Mouse (Mus musculus): ENCODE results near the gene Srebf1. TPM values are rescaled to one million over a fixed set of nuclear protein-coding genes. Genes with fewer than 3 reads are reported as not detected.

Gene Srebf1
- polyA plus RNA-seq, 1 experiment from 2014 or later = 56.2 TPM

- Histone ChIP-seq H3K27me3 (ENCODE audit: low read depth, poor library complexity, severe bottlenecking) (no peaks in the 10 kb centered on the region), H3K27ac (no peak overlapping the region), H3K4me3 (no peak overlapping the region), H3K4me1 (peaks cover 64% of the 10 kb centered on the region), H3K36me3 (peaks cover 75% of the 10 kb centered on the region), H3K9me3 (replicated peaks) (no peaks in the 10 kb centered on the region)
- no peak for DNase-seq (ENCODE audit: low spot score)
- WGBS = 90% methylated on average over 1 of the region's 1 CpGs
These were observed 59.8 kb downstream of the Srebf1 start for GRCm38 (mm10) chr11:60162547-60162946.

DNA sequence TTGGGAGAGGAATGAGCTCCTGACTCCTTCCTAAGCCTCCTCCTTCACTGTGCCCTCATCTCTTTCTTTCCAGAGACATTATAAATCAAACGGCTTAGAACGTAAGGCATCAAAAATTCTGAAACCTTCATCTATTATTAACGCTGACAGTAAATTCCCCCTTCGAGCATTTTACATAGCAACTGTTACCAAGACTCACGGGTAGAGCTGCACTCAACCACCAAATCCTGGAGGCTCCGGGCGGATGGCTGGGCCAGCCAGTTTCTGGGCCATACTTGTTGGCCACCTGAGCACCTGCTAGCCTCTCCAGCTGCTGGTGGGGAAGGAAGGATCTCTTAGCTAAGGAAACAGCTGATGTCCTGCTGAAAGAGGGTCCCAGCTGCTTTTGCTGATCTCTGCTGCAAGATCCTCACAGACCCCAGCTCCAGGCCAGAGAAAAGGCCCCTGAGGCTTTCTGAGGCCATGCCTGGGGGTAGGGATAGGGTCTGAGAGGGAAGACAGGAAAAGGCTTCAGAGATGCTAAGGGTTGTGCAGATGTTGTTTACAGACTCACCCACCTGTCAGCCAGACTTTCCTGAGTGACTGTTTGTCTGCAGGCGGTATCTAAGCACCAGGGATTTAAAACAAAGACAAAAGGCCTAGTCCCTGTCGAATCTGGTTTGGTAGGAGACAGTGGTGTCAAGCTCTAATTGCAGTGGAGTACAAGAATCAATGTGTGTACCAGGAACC lies 61.1 kb downstream of the Srebf1 start:
- no peak overlapping the region for H3K27ac ChIP-seq
- DNase-seq (ENCODE audit: low spot score) = no peak
- H3K9me3 ChIP-seq (replicated peaks) = no peaks in the 10 kb centered on the region
- peaks cover 55% of the 10 kb centered on the region for H3K4me1 ChIP-seq
- H3K36me3 ChIP-seq = peaks cover 80% of the 10 kb centered on the region
- no peak overlapping the region for H3K4me3 ChIP-seq
- 78% methylated on average over 9 of the region's 9 CpGs for WGBS
- H3K27me3 ChIP-seq (ENCODE audit: low read depth, poor library complexity, severe bottlenecking) = no peaks in the 10 kb centered on the region

DNA sequence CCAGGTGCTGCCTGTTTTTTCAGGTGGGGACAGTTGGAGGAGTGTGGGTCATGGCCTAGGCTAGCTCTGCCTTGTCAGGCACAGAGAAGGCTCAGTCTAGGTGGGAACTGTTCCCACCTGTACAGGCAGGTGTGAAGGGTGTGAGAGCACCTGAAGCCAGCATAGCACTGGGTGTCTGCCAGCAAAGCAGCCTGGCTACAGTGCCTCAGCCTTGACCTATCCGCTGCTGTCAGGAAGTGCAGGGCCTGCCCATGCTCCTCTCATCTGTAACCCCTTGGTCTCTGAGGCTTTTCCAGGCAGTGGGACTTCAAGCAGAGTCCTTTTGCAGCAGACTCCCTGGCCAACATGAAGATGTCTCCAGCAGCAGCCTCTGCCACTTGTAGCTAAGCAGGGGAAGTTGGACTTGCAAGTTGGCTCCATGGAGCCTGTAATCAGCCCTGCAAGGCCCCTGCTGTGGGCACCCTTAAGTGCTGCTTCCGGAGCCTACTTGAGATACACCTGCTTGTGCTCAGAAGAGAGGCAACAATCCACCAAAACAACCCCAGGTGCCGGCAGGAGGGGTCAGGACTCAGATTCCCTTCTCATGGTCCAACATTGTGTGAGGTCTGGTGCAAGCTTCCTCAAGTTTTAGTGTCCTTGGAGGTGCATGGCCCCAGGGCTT lies 61.8 kb downstream of the Srebf1 start:
- no peak overlapping the region for H3K4me3 ChIP-seq
- H3K36me3 ChIP-seq = peaks cover 87% of the 10 kb centered on the region
- no peak overlapping the region for H3K27ac ChIP-seq
- peaks cover 48% of the 10 kb centered on the region for H3K4me1 ChIP-seq
- no peaks in the 10 kb centered on the region for H3K27me3 ChIP-seq (ENCODE audit: low read depth, poor library complexity, severe bottlenecking)
- no peak for DNase-seq (ENCODE audit: low spot score)
- 65% methylated on average over 3 of the region's 3 CpGs for WGBS
- no peaks in the 10 kb centered on the region for H3K9me3 ChIP-seq (replicated peaks)

GRCm38 (mm10) chr11:60159955-60160354 lies 62.4 kb downstream of the Srebf1 start:
- Histone ChIP-seq H3K27ac (no peak overlapping the region), H3K36me3 (peaks cover 91% of the 10 kb centered on the region), H3K4me1 (peaks cover 45% of the 10 kb centered on the region), H3K4me3 (no peak overlapping the region), H3K9me3 (replicated peaks) (no peaks in the 10 kb centered on the region), H3K27me3 (ENCODE audit: low read depth, poor library complexity, severe bottlenecking) (no peaks in the 10 kb centered on the region)
- WGBS = 96% methylated on average over 5 of the region's 5 CpGs
- no peak for DNase-seq (ENCODE audit: low spot score)

GRCm38 (mm10) chr11:60158271-60158670 lies 64.1 kb downstream of the Srebf1 start:
- Histone ChIP-seq H3K9me3 (replicated peaks) (no peaks in the 10 kb centered on the region), H3K4me1 (peaks cover 28% of the 10 kb centered on the region), H3K27me3 (ENCODE audit: low read depth, poor library complexity, severe bottlenecking) (no peaks in the 10 kb centered on the region), H3K4me3 (no peak overlapping the region), H3K27ac (no peak overlapping the region), H3K36me3 (peaks cover 93% of the 10 kb centered on the region)
- WGBS = 91% methylated on average over 4 of the region's 4 CpGs
- no peak for DNase-seq (ENCODE audit: low spot score)

DNA sequence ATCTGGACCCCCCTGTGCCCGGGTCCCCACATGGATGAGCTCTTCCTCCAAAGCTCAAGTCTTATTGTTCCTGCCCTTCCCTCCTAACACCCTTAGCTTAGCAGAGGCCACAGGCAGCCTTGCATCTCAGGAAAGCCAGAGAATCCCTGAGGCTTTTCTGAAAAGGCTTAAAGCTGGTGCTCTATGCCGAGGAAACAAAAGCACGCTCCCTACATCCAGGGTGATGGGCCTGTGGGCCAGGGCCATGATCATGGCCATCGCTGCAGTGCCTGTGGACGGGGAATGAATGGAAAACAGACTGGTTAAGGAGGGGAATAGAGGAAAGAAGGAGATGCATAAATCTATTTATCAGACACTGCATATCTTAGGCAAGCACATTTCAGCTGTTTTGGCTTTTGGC lies 66.7 kb downstream of the Srebf1 start:
- H3K27ac ChIP-seq = no peak overlapping the region
- H3K36me3 ChIP-seq = peaks cover 98% of the 10 kb centered on the region

GRCm38 (mm10) chr11:60153936-60154335 lies 68.4 kb downstream of the Srebf1 start:
- 95% methylated on average over 3 of the region's 3 CpGs for WGBS
- Histone ChIP-seq H3K9me3 (replicated peaks) (no peaks in the 10 kb centered on the region), H3K4me1 (no peaks in the 10 kb centered on the region), H3K36me3 (peaks cover 97% of the 10 kb centered on the region), H3K4me3 (no peak overlapping the region), H3K27ac (no peak overlapping the region), H3K27me3 (ENCODE audit: low read depth, poor library complexity, severe bottlenecking) (no peaks in the 10 kb centered on the region)
- no peak for DNase-seq (ENCODE audit: low spot score)

More for the DNA sequence above, 66.7 kb downstream of the Srebf1 start:
- no peak for DNase-seq (ENCODE audit: low spot score)
- Histone ChIP-seq H3K9me3 (replicated peaks) (no peaks in the 10 kb centered on the region), H3K27me3 (ENCODE audit: low read depth, poor library complexity, severe bottlenecking) (no peaks in the 10 kb centered on the region), H3K4me1 (peaks cover 8% of the 10 kb centered on the region), H3K4me3 (no peak overlapping the region)
- WGBS = 91% methylated on average over 5 of the region's 5 CpGs

DNA sequence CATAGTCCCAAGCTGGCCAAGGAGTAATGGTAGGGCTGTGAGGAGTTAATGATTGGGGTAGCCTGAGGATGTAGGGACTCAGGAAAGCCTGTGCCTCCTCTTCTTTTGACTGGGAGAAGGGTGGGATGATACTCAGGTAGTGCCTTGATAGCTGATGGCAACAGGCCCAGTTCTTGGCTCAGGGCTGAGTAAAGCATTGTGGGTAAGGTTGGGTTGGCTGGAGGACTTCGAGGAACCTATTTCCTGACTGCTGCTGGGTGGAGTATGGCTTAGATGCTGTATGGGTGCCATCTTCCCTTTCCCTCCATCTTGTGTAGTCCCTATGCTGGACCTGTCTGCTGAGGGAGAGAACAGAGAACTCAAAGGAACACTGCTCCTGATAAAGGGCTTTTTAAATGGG lies 70.0 kb downstream of the Srebf1 start:
- Histone ChIP-seq H3K27ac (no peak overlapping the region), H3K4me1 (no peaks in the 10 kb centered on the region), H3K27me3 (ENCODE audit: low read depth, poor library complexity, severe bottlenecking) (no peaks in the 10 kb centered on the region), H3K36me3 (peaks cover 97% of the 10 kb centered on the region), H3K9me3 (replicated peaks) (no peaks in the 10 kb centered on the region), H3K4me3 (no peak overlapping the region)
- no peak for DNase-seq (ENCODE audit: low spot score)
- 84% methylated on average over 1 of the region's 1 CpGs for WGBS

DNA sequence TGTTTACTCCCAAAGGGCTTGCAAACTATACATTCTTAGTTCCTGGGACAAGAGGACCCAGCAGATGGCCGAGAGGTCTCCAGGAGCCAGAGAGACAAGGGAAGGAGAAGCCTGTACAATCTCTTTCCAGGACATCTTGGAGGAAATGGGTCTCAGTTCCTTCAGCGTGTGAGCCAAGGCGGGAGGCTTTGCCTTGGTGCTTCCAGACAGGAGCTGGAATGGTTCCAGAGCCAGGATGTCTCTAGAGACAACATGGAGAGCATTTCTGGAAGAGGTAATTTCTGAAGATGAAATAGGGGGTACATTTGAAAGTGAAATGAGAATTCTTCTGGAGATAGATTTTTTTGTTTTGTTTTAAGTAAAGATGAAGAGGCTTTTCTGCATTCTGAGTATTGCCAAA lies 71.7 kb downstream of the Srebf1 start:
- Histone ChIP-seq H3K36me3 (peaks cover 97% of the 10 kb centered on the region), H3K27ac (no peak overlapping the region), H3K4me1 (no peaks in the 10 kb centered on the region), H3K9me3 (replicated peaks) (no peaks in the 10 kb centered on the region), H3K27me3 (ENCODE audit: low read depth, poor library complexity, severe bottlenecking) (no peaks in the 10 kb centered on the region), H3K4me3 (no peak overlapping the region)
- 96% methylated on average over 3 of the region's 3 CpGs for WGBS
- DNase-seq (ENCODE audit: low spot score) = no peak

Small RNA genes lying within 50 kb of the gene (microRNA-seq; reads per million reads assigned to microRNA genes)
- gene Mir6921 = not detected
- not detected for gene Mir6922

Other genes with a start within 250 kb of the Srebf1 start
- gene Pemt, start 176.1 kb downstream of the Srebf1 start, polyA plus RNA-seq (2016; fragmentation: Nextera tagmentation; extraction: Ambion mirVana) = 5.3 and 7.5 TPM in 2 replicates
- 34.3 and 37.3 TPM in 2 replicates for gene Rai1, start 117.6 kb downstream of the Srebf1 start, polyA plus RNA-seq (2016; fragmentation: Nextera tagmentation; extraction: Ambion mirVana)
- 12.6 and 18.9 TPM in 2 replicates for gene Tom1l2, start 130.3 kb upstream of the Srebf1 start, polyA plus RNA-seq (2016; fragmentation: Nextera tagmentation; extraction: Ambion mirVana)
- gene Drc3, start 130.7 kb upstream of the Srebf1 start, polyA plus RNA-seq (2016; fragmentation: Nextera tagmentation; extraction: Ambion mirVana) = 1.0 and 1.1 TPM in 2 replicates
- gene Gid4, start 194.6 kb upstream of the Srebf1 start, polyA plus RNA-seq (2016; fragmentation: Nextera tagmentation; extraction: Ambion mirVana) = 25.7 and 26.1 TPM in 2 replicates
- gene Atpaf2, start 195.9 kb upstream of the Srebf1 start, polyA plus RNA-seq (2016; fragmentation: Nextera tagmentation; extraction: Ambion mirVana) = 67.1 and 67.7 TPM in 2 replicates
- gene Drg2, start 232.0 kb upstream of the Srebf1 start, polyA plus RNA-seq (2016; fragmentation: Nextera tagmentation; extraction: Ambion mirVana) = 151 and 153 TPM in 2 replicates
- 0.10 and 0.11 TPM in 2 replicates for gene Myo15, start 246.8 kb upstream of the Srebf1 start, polyA plus RNA-seq (2016; fragmentation: Nextera tagmentation; extraction: Ambion mirVana)